Mouse (Mus musculus) kidney, postnatal 10 days (tissue): ENCODE data around the gene Rtkn.

Experiments used
- DNase-seq: peaks from one replicate; pipeline ENCODE4 v3.0.0; 2021; ENCODE audit warnings: mixed read lengths

Gene Rtkn

DNA sequence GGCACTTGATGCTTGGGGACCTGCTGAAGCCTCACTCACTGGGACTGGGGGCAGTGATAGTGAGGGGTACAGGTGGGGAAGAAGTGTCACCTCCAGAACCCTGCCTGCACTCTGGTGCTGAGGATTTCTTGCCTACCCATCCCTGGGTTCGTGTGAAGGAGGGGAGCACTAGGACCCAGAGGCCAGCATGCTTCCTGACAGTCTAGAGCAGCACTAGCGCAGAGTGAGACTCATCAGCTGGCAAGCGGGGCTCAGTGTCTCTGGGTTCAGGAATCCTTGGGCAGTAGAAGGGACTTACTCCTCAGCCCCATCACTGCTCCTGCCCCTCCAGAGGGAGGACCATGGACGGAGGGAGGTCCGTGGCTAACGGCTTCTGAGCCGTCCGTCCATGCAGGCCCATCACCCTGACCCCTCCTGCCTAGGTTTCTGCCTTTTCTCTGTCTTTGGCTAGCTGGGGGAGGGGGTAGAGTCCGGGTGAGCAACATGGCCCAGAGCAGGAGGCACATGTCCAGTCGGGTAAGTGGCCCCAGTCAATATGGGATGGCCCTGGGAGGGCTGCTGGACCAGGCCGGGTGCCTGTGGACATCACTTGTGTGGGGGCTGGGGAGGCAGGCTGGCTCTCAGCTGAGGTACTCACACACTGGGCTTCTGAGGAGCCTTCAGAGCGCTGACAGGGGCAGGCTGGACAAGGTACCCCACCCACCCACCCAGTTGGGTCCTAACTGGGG lies 44.3 kb downstream of the Rtkn start:
- DNase-seq: peak; percentile 57

- no peak for DNase-seq
Measured at GRCm38 (mm10) chr6:83180605-83181004, 45.3 kb downstream of the Rtkn start.

- DNase-seq: peak; percentile 45
Measured at GRCm38 (mm10) chr6:83184858-83185435, 49.7 kb downstream of the Rtkn start.

- peak; percentile 78 for DNase-seq
Measured at GRCm38 (mm10) chr6:83185895-83186861, 50.9 kb downstream of the Rtkn start.

DNA sequence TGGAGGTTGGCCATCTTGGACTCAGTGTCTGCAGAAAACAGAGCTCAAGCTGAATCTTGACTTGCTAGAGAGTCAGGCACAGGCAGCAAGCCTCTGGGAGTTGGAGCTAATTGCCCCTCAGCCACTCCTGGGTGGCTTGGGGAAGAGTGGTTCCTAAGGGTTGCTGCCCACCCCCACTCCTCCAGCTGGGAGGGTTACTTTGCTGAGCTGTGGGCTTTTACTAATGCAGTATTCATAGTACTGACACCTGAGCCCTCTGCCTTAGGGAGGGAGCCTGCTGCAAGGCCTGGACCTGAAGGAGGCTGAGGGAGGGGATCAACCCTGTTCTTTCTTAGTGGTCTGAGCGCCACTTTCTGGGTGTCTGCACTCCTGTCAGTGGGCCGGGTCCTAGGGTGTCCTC lies 51.7 kb downstream of the Rtkn start:
- DNase-seq: no peak

GRCm38 (mm10) chr6:83193571-83193970 lies 58.3 kb downstream of the Rtkn start:
- no peak for DNase-seq

DNA sequence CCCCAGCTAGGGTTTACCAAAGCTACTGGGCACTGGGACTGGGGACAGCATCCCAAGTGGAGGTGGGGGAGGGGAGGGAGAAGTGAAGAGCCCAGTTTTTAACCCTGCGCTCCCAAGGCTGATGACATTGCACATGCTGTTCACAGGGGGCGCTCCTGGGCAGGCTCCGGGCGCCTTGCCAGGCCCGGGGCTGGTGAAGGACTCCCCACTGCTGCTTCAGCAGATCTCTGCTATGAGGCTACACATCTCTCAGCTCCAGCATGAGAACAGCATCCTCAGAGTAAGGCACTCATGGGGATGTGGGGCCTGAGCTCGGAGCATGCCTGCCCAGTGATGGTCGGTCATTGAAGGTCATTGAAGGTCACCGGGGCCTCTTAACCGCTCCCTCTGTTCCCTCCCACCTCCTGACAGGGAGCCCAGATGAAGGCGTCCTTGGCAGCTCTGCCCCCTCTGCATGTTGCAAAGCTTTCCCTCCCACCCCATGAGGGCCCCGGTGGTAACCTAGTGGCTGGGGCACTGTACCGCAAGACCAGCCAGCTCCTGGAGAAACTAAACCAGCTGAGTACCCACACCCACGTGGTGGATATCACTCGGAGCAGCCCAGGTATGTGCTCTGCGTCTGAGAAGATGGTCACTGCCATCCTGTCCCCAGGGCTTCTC lies 62.2 kb downstream of the Rtkn start:
- DNase-seq: peak; percentile 77
